Mouse (Mus musculus): Measurements from ENCODE around the gene Gm16223. TPM values are rescaled to one million over a fixed set of nuclear protein-coding genes. Genes with fewer than 3 reads are reported as not detected.
A peak's percentile ranks its signal among the peaks of the same experiment; 100 is the strongest.

Gm16223 gene
- polyA plus RNA-seq, 1 experiment from 2014 or later: not detected

GRCm38 (mm10) chr5:42125562-42125961, 57.8 kb downstream of the Gm16223 start:
- Histone ChIP-seq H3K27ac (ENCODE audit: low read length) (no peak overlapping the region), H3K4me3 (ENCODE audit: low read length) (no peak overlapping the region), H3K9me3 (ENCODE audit: low read length) (no peaks in the 10 kb centered on the region), H3K4me2 (replicated peaks; ENCODE audit: low read depth, low read length) (no peak overlapping the region), H3K27me3 (ENCODE audit: insufficient read depth, low read length) (no peaks in the 10 kb centered on the region), H3K36me3 (ENCODE audit: insufficient read depth, low read length) (no peaks in the 10 kb centered on the region), H3K9ac (replicated peaks; ENCODE audit: low read length) (no peak overlapping the region), H3K4me1 (ENCODE audit: insufficient read depth, low read length) (no peaks in the 10 kb centered on the region)
- ATAC-seq (ENCODE audit: low FRiP score, low TSS enrichment): peak; percentile 57

GRCm38 (mm10) chr5:42155626-42156025, 87.9 kb downstream of the Gm16223 start:
- Histone ChIP-seq H3K4me1 (ENCODE audit: insufficient read depth, low read length) (no peaks in the 10 kb centered on the region), H3K9ac (replicated peaks; ENCODE audit: low read length) (no peak overlapping the region), H3K27ac (ENCODE audit: low read length) (no peak overlapping the region), H3K4me2 (replicated peaks; ENCODE audit: low read depth, low read length) (no peak overlapping the region), H3K27me3 (ENCODE audit: insufficient read depth, low read length) (no peaks in the 10 kb centered on the region), H3K4me3 (ENCODE audit: low read length) (no peak overlapping the region), H3K36me3 (ENCODE audit: insufficient read depth, low read length) (no peaks in the 10 kb centered on the region), H3K9me3 (ENCODE audit: low read length) (no peaks in the 10 kb centered on the region)
- 68% methylated on average over 3 of the region's 3 CpGs for WGBS
- no peak for ATAC-seq (ENCODE audit: low FRiP score, low TSS enrichment)

GRCm38 (mm10) chr5:42164731-42165130, 97.0 kb downstream of the Gm16223 start:
- Histone ChIP-seq H3K9me3 (ENCODE audit: low read length) (no peaks in the 10 kb centered on the region), H3K4me3 (ENCODE audit: low read length) (no peak overlapping the region), H3K4me1 (ENCODE audit: insufficient read depth, low read length) (no peaks in the 10 kb centered on the region), H3K27me3 (ENCODE audit: insufficient read depth, low read length) (no peaks in the 10 kb centered on the region), H3K27ac (ENCODE audit: low read length) (no peak overlapping the region), H3K9ac (replicated peaks; ENCODE audit: low read length) (no peak overlapping the region), H3K4me2 (replicated peaks; ENCODE audit: low read depth, low read length) (no peak overlapping the region), H3K36me3 (ENCODE audit: insufficient read depth, low read length) (no peaks in the 10 kb centered on the region)
- no peak for ATAC-seq (ENCODE audit: low FRiP score, low TSS enrichment)
- WGBS: 74% methylated on average over 2 of the region's 2 CpGs

DNA sequence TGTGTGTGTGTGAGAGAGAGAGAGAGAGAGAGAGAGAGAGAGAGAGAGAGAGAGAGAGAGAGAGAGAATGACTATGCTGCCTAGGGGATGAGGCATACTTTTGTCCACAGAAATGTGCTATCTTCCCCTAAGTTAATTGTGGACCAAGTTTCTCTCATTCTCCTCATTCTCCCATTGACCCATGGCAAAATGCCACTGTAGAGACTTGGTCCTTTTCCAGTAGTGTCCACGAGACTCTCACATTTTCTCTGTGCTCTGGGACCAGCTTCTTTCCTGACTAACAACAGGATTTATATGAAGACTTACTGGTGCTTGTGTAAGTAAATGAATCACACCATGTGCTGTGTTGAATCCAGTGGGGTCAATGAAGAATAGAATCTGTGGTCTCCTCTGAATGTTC, 98.6 kb downstream of the Gm16223 start:
- no peak for ATAC-seq (ENCODE audit: low FRiP score, low TSS enrichment)
- Histone ChIP-seq H3K4me2 (replicated peaks; ENCODE audit: low read depth, low read length) (no peak overlapping the region), H3K27me3 (ENCODE audit: insufficient read depth, low read length) (no peaks in the 10 kb centered on the region), H3K27ac (ENCODE audit: low read length) (no peak overlapping the region), H3K4me1 (ENCODE audit: insufficient read depth, low read length) (no peaks in the 10 kb centered on the region), H3K9me3 (ENCODE audit: low read length) (no peaks in the 10 kb centered on the region), H3K36me3 (ENCODE audit: insufficient read depth, low read length) (no peaks in the 10 kb centered on the region), H3K4me3 (ENCODE audit: low read length) (no peak overlapping the region), H3K9ac (replicated peaks; ENCODE audit: low read length) (no peak overlapping the region)
- 52% methylated on average over 1 of the region's 1 CpGs for WGBS

GRCm38 (mm10) chr5:42168071-42168470, 100.3 kb downstream of the Gm16223 start:
- H3K9ac ChIP-seq (replicated peaks; ENCODE audit: low read length): no peak overlapping the region
- H3K9me3 ChIP-seq (ENCODE audit: low read length): no peaks in the 10 kb centered on the region
- H3K4me2 ChIP-seq (replicated peaks; ENCODE audit: low read depth, low read length): no peak overlapping the region
- no peak overlapping the region for H3K27ac ChIP-seq (ENCODE audit: low read length)
- no peaks in the 10 kb centered on the region for H3K36me3 ChIP-seq (ENCODE audit: insufficient read depth, low read length)
- no peak overlapping the region for H3K4me3 ChIP-seq (ENCODE audit: low read length)
- no peaks in the 10 kb centered on the region for H3K27me3 ChIP-seq (ENCODE audit: insufficient read depth, low read length)
- ATAC-seq (ENCODE audit: low FRiP score, low TSS enrichment): no peak
- H3K4me1 ChIP-seq (ENCODE audit: insufficient read depth, low read length): no peaks in the 10 kb centered on the region
- WGBS: 87% methylated on average over 3 of the region's 3 CpGs

DNA sequence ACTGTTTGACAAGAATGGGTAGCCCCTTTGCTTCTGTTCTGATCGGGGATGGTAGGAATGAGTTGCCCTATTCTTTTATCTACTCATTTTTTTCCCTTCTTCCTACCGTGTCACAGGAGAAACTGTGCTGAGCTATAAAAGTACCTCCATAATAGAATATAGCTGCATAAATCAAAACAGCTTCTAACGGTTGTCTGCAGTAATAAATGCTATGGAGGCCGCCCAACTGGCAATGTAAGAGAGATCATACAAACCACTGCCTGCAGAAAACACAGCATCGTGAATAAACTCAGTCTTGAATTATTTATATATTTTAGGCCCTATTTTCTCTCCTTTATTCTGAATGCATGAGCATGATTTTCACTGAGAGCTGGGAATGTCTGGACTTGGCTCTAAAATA, 101.0 kb downstream of the Gm16223 start:
- Histone ChIP-seq H3K27me3 (ENCODE audit: insufficient read depth, low read length) (no peaks in the 10 kb centered on the region), H3K4me3 (ENCODE audit: low read length) (no peak overlapping the region), H3K9ac (replicated peaks; ENCODE audit: low read length) (no peak overlapping the region), H3K9me3 (ENCODE audit: low read length) (no peaks in the 10 kb centered on the region), H3K36me3 (ENCODE audit: insufficient read depth, low read length) (no peaks in the 10 kb centered on the region), H3K4me2 (replicated peaks; ENCODE audit: low read depth, low read length) (no peak overlapping the region), H3K27ac (ENCODE audit: low read length) (no peak overlapping the region), H3K4me1 (ENCODE audit: insufficient read depth, low read length) (no peaks in the 10 kb centered on the region)
- 72% methylated on average over 5 of the region's 5 CpGs for WGBS
- ATAC-seq (ENCODE audit: low FRiP score, low TSS enrichment): no peak

GRCm38 (mm10) chr5:42174109-42174508, 106.3 kb downstream of the Gm16223 start:
- no peaks in the 10 kb centered on the region for H3K4me1 ChIP-seq (ENCODE audit: insufficient read depth, low read length)
- 69% methylated on average over 2 of the region's 2 CpGs for WGBS

GRCm38 (mm10) chr5:42175424-42175823, 107.7 kb downstream of the Gm16223 start:
- H3K9me3 ChIP-seq (ENCODE audit: low read length): no peaks in the 10 kb centered on the region
- 36% methylated on average over 2 of the region's 2 CpGs for WGBS

More at GRCm38 (mm10) chr5:42174109-42174508, 106.3 kb downstream of the Gm16223 start:
- Histone ChIP-seq H3K9me3 (ENCODE audit: low read length) (no peaks in the 10 kb centered on the region), H3K36me3 (ENCODE audit: insufficient read depth, low read length) (no peaks in the 10 kb centered on the region), H3K4me2 (replicated peaks; ENCODE audit: low read depth, low read length) (no peak overlapping the region), H3K27me3 (ENCODE audit: insufficient read depth, low read length) (no peaks in the 10 kb centered on the region), H3K9ac (replicated peaks; ENCODE audit: low read length) (no peak overlapping the region), H3K27ac (ENCODE audit: low read length) (no peak overlapping the region), H3K4me3 (ENCODE audit: low read length) (no peak overlapping the region)
- ATAC-seq (ENCODE audit: low FRiP score, low TSS enrichment): no peak

GRCm38 (mm10) chr5:42198493-42198892, 130.7 kb downstream of the Gm16223 start:
- no peak overlapping the region for H3K4me2 ChIP-seq (replicated peaks; ENCODE audit: low read depth, low read length)
- no peak for ATAC-seq (ENCODE audit: low FRiP score, low TSS enrichment)
- WGBS: 73% methylated on average over 3 of the region's 3 CpGs

More at GRCm38 (mm10) chr5:42175424-42175823, 107.7 kb downstream of the Gm16223 start:
- ATAC-seq (ENCODE audit: low FRiP score, low TSS enrichment): no peak
- Histone ChIP-seq H3K4me2 (replicated peaks; ENCODE audit: low read depth, low read length) (no peak overlapping the region), H3K9ac (replicated peaks; ENCODE audit: low read length) (no peak overlapping the region), H3K4me1 (ENCODE audit: insufficient read depth, low read length) (no peaks in the 10 kb centered on the region), H3K36me3 (ENCODE audit: insufficient read depth, low read length) (no peaks in the 10 kb centered on the region), H3K27me3 (ENCODE audit: insufficient read depth, low read length) (no peaks in the 10 kb centered on the region), H3K27ac (ENCODE audit: low read length) (no peak overlapping the region), H3K4me3 (ENCODE audit: low read length) (no peak overlapping the region)

GRCm38 (mm10) chr5:42207456-42208122, 139.8 kb downstream of the Gm16223 start:
- Histone ChIP-seq H3K4me2 (replicated peaks; ENCODE audit: low read depth, low read length) (no peak overlapping the region), H3K36me3 (ENCODE audit: insufficient read depth, low read length) (no peaks in the 10 kb centered on the region), H3K4me1 (ENCODE audit: insufficient read depth, low read length) (no peaks in the 10 kb centered on the region), H3K27me3 (ENCODE audit: insufficient read depth, low read length) (no peaks in the 10 kb centered on the region), H3K9me3 (ENCODE audit: low read length) (no peaks in the 10 kb centered on the region), H3K9ac (replicated peaks; ENCODE audit: low read length) (no peak overlapping the region), H3K4me3 (ENCODE audit: low read length) (no peak overlapping the region), H3K27ac (ENCODE audit: low read length) (no peak overlapping the region)
- no peak for ATAC-seq (ENCODE audit: low FRiP score, low TSS enrichment)
- WGBS: 89% methylated on average over 3 of the region's 3 CpGs

More at GRCm38 (mm10) chr5:42198493-42198892, 130.7 kb downstream of the Gm16223 start:
- H3K36me3 ChIP-seq (ENCODE audit: insufficient read depth, low read length): no peaks in the 10 kb centered on the region
- H3K4me1 ChIP-seq (ENCODE audit: insufficient read depth, low read length): no peaks in the 10 kb centered on the region
- H3K27me3 ChIP-seq (ENCODE audit: insufficient read depth, low read length): no peaks in the 10 kb centered on the region
- no peak overlapping the region for H3K4me3 ChIP-seq (ENCODE audit: low read length)
- no peak overlapping the region for H3K9ac ChIP-seq (replicated peaks; ENCODE audit: low read length)
- H3K27ac ChIP-seq (ENCODE audit: low read length): no peak overlapping the region
- no peaks in the 10 kb centered on the region for H3K9me3 ChIP-seq (ENCODE audit: low read length)

Data from kidney, embryonic 16.5 days (tissue).